Mouse (Mus musculus): ENCODE measurements around the gene Gm28269. TPM values are rescaled to one million over a fixed set of nuclear protein-coding genes. Genes with fewer than 3 reads are reported as not detected.

Gene Gm28269
- total RNA-seq (2022) = not detected

GRCm38 (mm10) chrX:21744997-21745396 is at the start of gene Gm28269:
Gene Gm28269 (minus strand): TSS chrX:21745097.
- no peak for DNase-seq (ENCODE audit: low spot score in 2 of 2)

DNA sequence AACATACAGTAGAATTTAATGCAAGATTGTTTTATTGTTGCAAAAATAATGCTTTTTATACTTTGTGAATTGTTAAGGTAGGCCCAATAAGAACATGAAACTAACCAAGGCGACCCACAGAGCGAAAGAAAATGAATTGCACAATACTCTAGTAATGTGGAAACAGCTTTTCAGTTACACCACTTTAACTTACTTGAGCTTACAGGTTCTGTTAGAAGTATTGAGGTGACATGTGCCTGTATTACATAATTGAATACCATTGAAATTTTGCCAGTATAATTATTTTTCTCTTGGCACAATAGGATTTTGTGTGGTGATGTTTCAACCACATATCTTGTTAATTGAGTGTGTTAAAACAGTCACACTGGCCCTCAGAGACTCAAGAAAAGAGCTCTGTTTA is 28.0 kb downstream of the Gm28269 start:
- no peak for DNase-seq (ENCODE audit: low spot score in 2 of 2)

DNA sequence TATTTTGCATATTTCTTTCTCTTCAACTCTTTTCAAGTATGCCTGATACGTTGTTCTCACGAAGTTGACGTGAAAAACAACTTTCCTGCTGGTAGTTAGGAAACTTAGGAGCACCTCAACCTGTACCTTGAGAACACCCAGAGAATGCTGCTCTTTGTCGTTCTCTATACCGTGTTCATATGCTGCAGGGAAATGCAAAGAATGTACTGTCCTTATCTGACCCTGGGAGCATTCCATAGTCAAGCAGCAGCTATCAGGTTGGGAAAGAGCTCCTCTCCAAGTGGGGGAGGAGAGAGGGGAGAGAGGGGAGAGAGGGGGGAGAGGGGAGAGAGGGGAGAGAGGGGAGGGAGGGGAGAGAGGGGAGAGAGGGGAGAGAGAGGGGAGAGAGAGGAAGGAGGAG is 29.6 kb downstream of the Gm28269 start:
- DNase-seq (ENCODE audit: low spot score in 2 of 2) = no peak

GRCm38 (mm10) chrX:21714829-21715228 is 30.1 kb downstream of the Gm28269 start, which contains the start of gene Slc6a14:
Gene Slc6a14 (plus strand): TSS chrX:21714896.
- no peak for DNase-seq (ENCODE audit: low spot score in 2 of 2)

DNA sequence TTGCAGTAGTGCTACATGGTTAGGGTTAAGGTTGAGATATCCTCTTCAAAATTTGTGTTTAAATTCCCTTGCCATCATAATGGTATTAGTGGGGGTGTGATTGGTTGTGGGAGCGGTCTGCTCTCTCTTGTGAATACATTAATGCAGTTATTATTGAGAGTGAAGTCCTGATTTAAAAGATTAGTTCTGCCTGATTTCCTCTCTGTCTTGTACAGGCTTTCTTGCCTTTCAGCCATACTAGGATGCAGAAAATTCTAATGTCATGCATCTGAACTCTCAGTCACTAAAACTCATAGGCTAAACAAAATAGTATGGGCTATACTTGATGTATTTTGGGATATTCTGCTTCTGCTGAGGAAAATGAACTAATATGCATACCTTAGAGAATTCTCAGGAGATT is 40.4 kb downstream of the Gm28269 start:
- no peak for DNase-seq (ENCODE audit: low spot score in 2 of 2)

- DNase-seq (ENCODE audit: low spot score in 2 of 2) = no peak
Measured at GRCm38 (mm10) chrX:21701646-21702045, 43.3 kb downstream of the Gm28269 start.

DNA sequence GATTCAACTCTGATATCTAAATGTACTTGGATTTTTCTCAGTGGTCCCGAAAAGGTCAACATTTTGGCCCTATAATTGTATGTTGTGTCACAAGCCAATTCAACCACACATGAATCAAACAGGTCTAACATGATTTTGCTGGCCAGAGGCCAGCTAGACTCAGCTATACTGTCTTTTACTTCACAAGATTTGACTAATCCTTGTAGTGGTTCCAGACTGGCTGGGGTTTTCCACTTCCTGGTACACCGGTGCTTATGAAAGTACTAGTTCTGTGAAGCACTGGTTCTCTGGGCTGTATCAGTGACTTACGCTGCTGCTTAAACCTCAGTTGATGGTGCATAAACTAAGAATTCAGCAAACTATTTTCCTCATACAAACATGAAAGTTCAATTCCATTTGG is 49.2 kb downstream of the Gm28269 start:
- no peak for DNase-seq (ENCODE audit: low spot score in 2 of 2)

- no peak for DNase-seq (ENCODE audit: low spot score in 2 of 2)
Measured at GRCm38 (mm10) chrX:21695220-21695619, 49.7 kb downstream of the Gm28269 start.

Other genes with a start within 250 kb of the Gm28269 start
- not detected for gene Slc6a14, start 30.2 kb downstream of the Gm28269 start, total RNA-seq (2022)

Measured in gastrocnemius, adult 8-10 months (tissue).